Mouse (Mus musculus) liver, embryonic 14.5 days (tissue): ENCODE results near the gene Dmrtc2.

ENCODE experiments used
- CTCF ChIP-seq: IDR thresholded peaks from 2 replicates; pipeline ENCODE4 v1.5.1; 2016; ENCODE audit warnings: antibody characterized with exemption, low read depth, control low read depth
- EP300 ChIP-seq: IDR thresholded peaks from 2 replicates; pipeline ENCODE4 v1.6.1; 2016; ENCODE audit warnings: antibody characterized with exemption, low read depth

- no peak for TF ChIP-seq CTCF
- TF ChIP-seq EP300: no peak
Measured at GRCm38 (mm10) chr7:24907211-24907748, 37.4 kb downstream of the Dmrtc2 start.
